Mouse (Mus musculus) stomach, embryonic 16.5 days (tissue): ENCODE results near the gene Ddrgk1. TPM values are rescaled to one million over a fixed set of nuclear protein-coding genes. Genes with fewer than 3 reads are reported as not detected.
A peak's percentile ranks its signal among the peaks of the same experiment; 100 is the strongest.
"Not testable (repeated sequence)": the region's sequence is repeated elsewhere in the genome, so short reads cannot be mapped to it uniquely, and the experiment has no call there.

Experiments
- ATAC-seq: fragments of 200-750 bp; cut with Nextera tagmentation; 2 replicates; pipeline ENCODE4 v1.8.0; 2017; ENCODE audit warnings: moderate number of reproducible peaks, moderate TSS enrichment; ENCODE audit not compliant: insufficient read depth, low FRiP score
- H3K27ac ChIP-seq: fragments of 300-500 bp; sonication (generic); 2 replicates; pipeline ENCODE4 v1.5.1; 2014; ENCODE audit warnings: low read length
- H3K27me3 ChIP-seq: fragments of 300-500 bp; sonication (generic); 2 replicates; pipeline ENCODE4 v1.6.1; 2014; ENCODE audit warnings: low read length, control low read depth, mixed read lengths; ENCODE audit not compliant: control insufficient read depth, insufficient read depth
- H3K36me3 ChIP-seq: fragments of 300-500 bp; sonication (generic); 2 replicates; pipeline ENCODE4 v1.6.1; 2014; ENCODE audit warnings: low read length; ENCODE audit not compliant: control insufficient read depth, insufficient read depth
- H3K4me1 ChIP-seq: fragments of 300-500 bp; sonication (generic); 2 replicates; pipeline ENCODE4 v1.6.1; 2014; ENCODE audit warnings: low read length, control low read depth, mixed read lengths; ENCODE audit not compliant: control insufficient read depth, insufficient read depth
- H3K4me2 ChIP-seq: fragments of 300-500 bp; sonication (generic); 2 replicates; pipeline ENCODE4 v1.6.1; 2014; ENCODE audit warnings: low read depth, low read length, mixed read lengths
- H3K4me3 ChIP-seq: fragments of 300-500 bp; sonication (generic); replicated peaks from 2 replicates; pipeline ENCODE4 v1.5.1; 2014; ENCODE audit warnings: mild to moderate bottlenecking, low read length
- H3K9ac ChIP-seq: fragments of 300-500 bp; sonication (generic); 2 replicates; pipeline ENCODE4 v1.6.1; 2014; ENCODE audit warnings: low read length
- H3K9me3 ChIP-seq: fragments of 300-500 bp; sonication (generic); replicated peaks from 2 replicates; pipeline ENCODE4 v1.6.1; 2016; ENCODE audit warnings: low read length, control low read depth; ENCODE audit not compliant: control insufficient read depth
- WGBS: fragments of 180-500 bp; shearing (Covaris S2); extraction: QIAGEN DNeasy Blood & Tissue Kit; methylation state at CpG from one replicate; pipeline ENCODE4 v1.1.7; 2014; 5-methylcytosine and 5-hydroxymethylcytosine counted together
- polyA plus RNA-seq: library from polyadenylated mRNA; unstranded; fragments of >200 nt; fragmentation: Nextera tagmentation; extraction: Ambion mirVana; gene quantifications from 2 replicates; pipeline ENCODE4 v1.2.1, GENCODE M21; 2015

Gene Ddrgk1
- polyA plus RNA-seq, 1 experiment from 2014 or later, result 78.6 TPM

GRCm38 (mm10) chr2:130658530-130658929 is 5.9 kb downstream of the Ddrgk1 start:
- Histone ChIP-seq H3K4me2 (no peak overlapping the region), H3K9ac (no peak overlapping the region), H3K36me3 (peaks cover 21% of the 10 kb centered on the region), H3K4me1 (peaks cover 9% of the 10 kb centered on the region), H3K27ac (no peak overlapping the region), H3K27me3 (no peaks in the 10 kb centered on the region), H3K4me3 (no peak overlapping the region), H3K9me3 (no peaks in the 10 kb centered on the region)
- WGBS, result 93% methylated on average over 10 of the region's 10 CpGs
- ATAC-seq, result no peak

- H3K36me3 ChIP-seq, result peaks cover 21% of the 10 kb centered on the region
These were observed 6.9 kb downstream of the Ddrgk1 start for GRCm38 (mm10) chr2:130657541-130657940.

GRCm38 (mm10) chr2:130656536-130656935 is 7.9 kb downstream of the Ddrgk1 start:
- Histone ChIP-seq H3K4me3 (no peak overlapping the region), H3K9me3 (no peaks in the 10 kb centered on the region), H3K4me1 (no peaks in the 10 kb centered on the region), H3K27ac (no peak overlapping the region), H3K36me3 (peaks cover 21% of the 10 kb centered on the region), H3K9ac (no peak overlapping the region), H3K4me2 (no peak overlapping the region), H3K27me3 (no peaks in the 10 kb centered on the region)
- 93% methylated on average over 9 of the region's 9 CpGs for WGBS
- no peak for ATAC-seq

More at GRCm38 (mm10) chr2:130657541-130657940, 6.9 kb downstream of the Ddrgk1 start:
- no peak for ATAC-seq
- no peak overlapping the region for H3K27ac ChIP-seq
- H3K4me3 ChIP-seq, result no peak overlapping the region
- no peaks in the 10 kb centered on the region for H3K9me3 ChIP-seq
- 86% methylated on average over 6 of the region's 6 CpGs for WGBS
- H3K4me2 ChIP-seq, result no peak overlapping the region
- H3K9ac ChIP-seq, result no peak overlapping the region
- H3K27me3 ChIP-seq, result no peaks in the 10 kb centered on the region
- H3K4me1 ChIP-seq, result no peaks in the 10 kb centered on the region

GRCm38 (mm10) chr2:130655660-130656339 is 8.7 kb downstream of the Ddrgk1 start:
- Histone ChIP-seq H3K27me3 (no peaks in the 10 kb centered on the region), H3K4me1 (no peaks in the 10 kb centered on the region), H3K4me3 (no peak overlapping the region), H3K9me3 (no peaks in the 10 kb centered on the region), H3K36me3 (peaks cover 19% of the 10 kb centered on the region), H3K4me2 (no peak overlapping the region), H3K9ac (no peak overlapping the region), H3K27ac (no peak overlapping the region)
- 84% methylated on average over 6 of the region's 6 CpGs for WGBS
- no peak for ATAC-seq

- Histone ChIP-seq H3K27ac (no peak overlapping the region), H3K27me3 (no peaks in the 10 kb centered on the region), H3K4me3 (no peak overlapping the region), H3K36me3 (peaks cover 19% of the 10 kb centered on the region), H3K4me2 (no peak overlapping the region), H3K4me1 (no peaks in the 10 kb centered on the region), H3K9me3 (no peaks in the 10 kb centered on the region), H3K9ac (no peak overlapping the region)
- no peak for ATAC-seq
- 81% methylated on average over 1 of the region's 1 CpGs for WGBS
These were observed 10.7 kb downstream of the Ddrgk1 start for GRCm38 (mm10) chr2:130653760-130654159.

- H3K27me3 ChIP-seq, result no peaks in the 10 kb centered on the region
- H3K9me3 ChIP-seq, result no peaks in the 10 kb centered on the region
- no peak for ATAC-seq
These were observed 11.2 kb downstream of the Ddrgk1 start for GRCm38 (mm10) chr2:130653303-130653702.

GRCm38 (mm10) chr2:130649028-130649427 is 15.4 kb downstream of the Ddrgk1 start:
- 79% methylated on average over 6 of the region's 6 CpGs for WGBS
- H3K27ac ChIP-seq, H3K27me3 ChIP-seq, H3K9me3 ChIP-seq, ATAC-seq, H3K36me3 ChIP-seq, H3K4me3 ChIP-seq, H3K9ac ChIP-seq, H3K4me1 ChIP-seq, H3K4me2 ChIP-seq: not testable (repeated sequence)

More at GRCm38 (mm10) chr2:130653303-130653702, 11.2 kb downstream of the Ddrgk1 start:
- Histone ChIP-seq H3K9ac (no peak overlapping the region), H3K4me1 (no peaks in the 10 kb centered on the region), H3K36me3 (peaks cover 16% of the 10 kb centered on the region), H3K4me2 (no peak overlapping the region), H3K4me3 (no peak overlapping the region), H3K27ac (no peak overlapping the region)
- WGBS, result 86% methylated on average over 2 of the region's 2 CpGs

GRCm38 (mm10) chr2:130645198-130645597 is 19.3 kb downstream of the Ddrgk1 start:
- 82% methylated on average over 4 of the region's 4 CpGs for WGBS
- H3K27ac ChIP-seq, result no peak overlapping the region
- H3K4me3 ChIP-seq, result no peak overlapping the region
- H3K4me1 ChIP-seq, result peaks cover 6% of the 10 kb centered on the region
- no peaks in the 10 kb centered on the region for H3K9me3 ChIP-seq
- no peaks in the 10 kb centered on the region for H3K27me3 ChIP-seq
- ATAC-seq, result no peak
- H3K36me3 ChIP-seq, result no peaks in the 10 kb centered on the region
- H3K9ac ChIP-seq, result no peak overlapping the region
- no peak overlapping the region for H3K4me2 ChIP-seq

- H3K9ac ChIP-seq, result peak within 1 kb of the TSS; percentile 77
- H3K4me1 ChIP-seq, result peaks cover 6% of the 10 kb centered on the region
- H3K27me3 ChIP-seq, result no peaks in the 10 kb centered on the region
- WGBS, result 3% methylated on average over 38 of the region's 40 CpGs
- H3K9me3 ChIP-seq, result no peaks in the 10 kb centered on the region
- H3K4me3 ChIP-seq, result peak within 1 kb of the TSS; percentile 73
- H3K36me3 ChIP-seq, result no peaks in the 10 kb centered on the region
- H3K27ac ChIP-seq, result no peak within 1 kb of the TSS
- H3K4me2 ChIP-seq, result peak within 1 kb of the TSS; percentile 96
- peak; percentile 94 for ATAC-seq
These were observed 21.6 kb downstream of the Ddrgk1 start, which contains the start of gene Lzts3 for GRCm38 (mm10) chr2:130642684-130643369. TSS of gene Lzts3 (minus strand) at chr2:130642803.
